Mouse (Mus musculus) hindbrain, embryonic 11.5 days (tissue): Measurements from ENCODE around the gene Arv1. TPM values are rescaled to one million over a fixed set of nuclear protein-coding genes. Genes with fewer than 3 reads are reported as not detected.

Experiments
- ATAC-seq: fragments of 200-750 bp; cut with Nextera tagmentation; 2 replicates; pipeline ENCODE4 v1.8.0; 2017; ENCODE audit warnings: mild to moderate bottlenecking, moderate TSS enrichment, moderate library complexity; ENCODE audit not compliant: low FRiP score
- DNase-seq: peaks from one replicate; pipeline ENCODE4 v3.0.0-alpha.2; 2015; ENCODE audit warnings: low spot score
- H3K27ac ChIP-seq: fragments of 300-500 bp; sonication (generic); 2 replicates; pipeline ENCODE4 v1.5.1; 2014; ENCODE audit warnings: mild to moderate bottlenecking, low read depth, low read length
- H3K27me3 ChIP-seq: fragments of 300-500 bp; sonication (generic); 2 replicates; pipeline ENCODE4 v1.6.1; 2014; ENCODE audit warnings: mild to moderate bottlenecking, low read length, moderate library complexity, mixed read lengths; ENCODE audit not compliant: control insufficient read depth, insufficient read depth
- H3K36me3 ChIP-seq: fragments of 300-500 bp; sonication (generic); 2 replicates; pipeline ENCODE4 v1.6.1; 2014; ENCODE audit warnings: mild to moderate bottlenecking, low read length, moderate library complexity, mixed read lengths; ENCODE audit not compliant: control insufficient read depth, insufficient read depth
- H3K4me1 ChIP-seq: fragments of 300-500 bp; sonication (generic); replicated peaks from 2 replicates; pipeline ENCODE4 v1.6.1; 2014; ENCODE audit warnings: low read length, mixed read lengths; ENCODE audit not compliant: control insufficient read depth, insufficient read depth
- H3K4me2 ChIP-seq: fragments of 300-500 bp; sonication (generic); replicated peaks from 2 replicates; pipeline ENCODE4 v1.6.1; 2014; ENCODE audit warnings: mild to moderate bottlenecking, low read depth, low read length
- H3K4me3 ChIP-seq: fragments of 300-500 bp; sonication (generic); 2 replicates; pipeline ENCODE4 v1.5.1; 2014; ENCODE audit warnings: low read depth, low read length
- H3K9ac ChIP-seq: fragments of 300-500 bp; sonication (generic); 2 replicates; pipeline ENCODE4 v1.6.1; 2014; ENCODE audit warnings: low read depth, low read length
- H3K9me3 ChIP-seq: fragments of 300-500 bp; sonication (generic); 2 replicates; pipeline ENCODE4 v1.6.1; 2016; ENCODE audit warnings: low read length; ENCODE audit not compliant: control insufficient read depth
- WGBS: fragments of 180-500 bp; shearing (Covaris S2); extraction: QIAGEN DNeasy Blood & Tissue Kit; methylation state at CpG from one replicate; pipeline ENCODE4 v1.1.7; 2014; 5-methylcytosine and 5-hydroxymethylcytosine counted together
- polyA plus RNA-seq: library from polyadenylated mRNA; unstranded; fragments of >200 nt; fragmentation: Nextera tagmentation; extraction: Ambion mirVana; gene quantifications from 2 replicates; pipeline ENCODE4 v1.2.1, GENCODE M21; 2014

Gene Arv1
- 32.2 and 34.0 TPM in 2 replicates for polyA plus RNA-seq

- DNase-seq (peak; percentile 97), ATAC-seq (peak; percentile 99)
- Histone ChIP-seq H3K36me3 (no peaks in the 10 kb centered on the region), H3K9ac (peak within 1 kb of the TSS; percentile 82), H3K9me3 (no peaks in the 10 kb centered on the region), H3K4me1 (peaks cover 8% of the 10 kb centered on the region; the same call in 1 of the 2 replicates), H3K27me3 (no peaks in the 10 kb centered on the region), H3K4me3 (peak within 1 kb of the TSS; percentile 80), H3K27ac (peak within 1 kb of the TSS; percentile 17; the same call in 1 of the 2 replicates), H3K4me2 (peak within 1 kb of the TSS; percentile 81)
- under 1% methylated on average over 59 of the region's 59 CpGs for WGBS
These were observed at the start of gene Arv1, which contains the start of gene Ttc13 for GRCm38 (mm10) chr8:124721862-124722515. Gene Arv1, plus strand, starts transcription at chr8:124722139. Gene Ttc13, minus strand, starts transcription at chr8:124721983.

DNA sequence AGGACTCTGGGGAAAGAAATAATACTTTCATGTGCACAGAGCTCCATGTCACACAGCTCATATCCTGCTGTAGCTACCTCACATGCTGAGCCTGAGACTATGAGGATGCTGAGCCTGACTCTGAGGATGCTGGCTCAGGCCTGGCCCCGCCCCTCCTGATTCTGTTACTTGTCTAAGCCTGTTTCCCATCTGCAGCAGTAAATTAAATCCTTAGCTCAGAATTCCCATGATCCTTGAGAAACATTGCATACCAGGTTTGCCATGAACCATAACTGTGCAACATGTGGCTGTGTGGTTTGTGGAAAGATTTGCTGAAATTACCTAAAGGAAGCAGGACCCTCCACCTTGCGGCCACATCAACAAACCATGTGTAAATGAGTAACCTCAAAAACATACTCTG, 49.6 kb upstream of the Arv1 start:
- WGBS, result 96% methylated on average over 2 of the region's 2 CpGs
- Histone ChIP-seq H3K4me1 (no peaks in the 10 kb centered on the region), H3K9me3 (no peaks in the 10 kb centered on the region), H3K36me3 (no peaks in the 10 kb centered on the region), H3K27me3 (no peaks in the 10 kb centered on the region), H3K9ac (no peak overlapping the region), H3K4me2 (no peak overlapping the region), H3K4me3 (no peak overlapping the region), H3K27ac (no peak overlapping the region)
- ATAC-seq, result no peak
- DNase-seq, result no peak

GRCm38 (mm10) chr8:124676661-124677060, 45.3 kb upstream of the Arv1 start:
- Histone ChIP-seq H3K4me2 (no peak overlapping the region), H3K4me1 (no peaks in the 10 kb centered on the region), H3K27ac (no peak overlapping the region), H3K9ac (no peak overlapping the region), H3K9me3 (no peaks in the 10 kb centered on the region), H3K36me3 (no peaks in the 10 kb centered on the region), H3K4me3 (no peak overlapping the region), H3K27me3 (no peaks in the 10 kb centered on the region)
- DNase-seq (no peak), ATAC-seq (no peak)
- WGBS, result 92% methylated on average over 4 of the region's 4 CpGs

DNA sequence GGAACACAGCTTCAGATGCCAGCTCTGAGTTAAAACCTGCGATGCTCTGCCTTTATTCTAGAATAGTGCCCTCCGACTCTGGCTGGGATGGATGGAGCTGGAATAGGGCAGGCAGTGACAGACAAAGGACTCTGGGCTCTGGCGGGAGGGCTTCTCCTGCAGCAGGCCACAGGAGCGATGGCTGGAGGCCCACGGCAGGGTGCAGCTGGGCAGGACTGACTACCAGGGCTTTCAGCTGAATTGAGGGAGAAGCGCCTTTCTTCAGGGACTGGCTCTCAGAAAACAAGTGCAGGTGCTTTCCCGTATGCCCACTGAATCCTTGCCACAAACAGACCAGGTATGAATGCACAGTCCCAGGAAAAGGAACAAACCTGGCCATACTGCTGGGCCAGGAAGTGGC, 44.9 kb upstream of the Arv1 start:
- Histone ChIP-seq H3K27ac (no peak overlapping the region), H3K9ac (no peak overlapping the region), H3K27me3 (no peaks in the 10 kb centered on the region), H3K4me1 (no peaks in the 10 kb centered on the region), H3K4me3 (no peak overlapping the region), H3K9me3 (no peaks in the 10 kb centered on the region), H3K4me2 (no peak overlapping the region), H3K36me3 (no peaks in the 10 kb centered on the region)
- WGBS, result 90% methylated on average over 7 of the region's 7 CpGs
- DNase-seq (no peak), ATAC-seq (no peak)

DNA sequence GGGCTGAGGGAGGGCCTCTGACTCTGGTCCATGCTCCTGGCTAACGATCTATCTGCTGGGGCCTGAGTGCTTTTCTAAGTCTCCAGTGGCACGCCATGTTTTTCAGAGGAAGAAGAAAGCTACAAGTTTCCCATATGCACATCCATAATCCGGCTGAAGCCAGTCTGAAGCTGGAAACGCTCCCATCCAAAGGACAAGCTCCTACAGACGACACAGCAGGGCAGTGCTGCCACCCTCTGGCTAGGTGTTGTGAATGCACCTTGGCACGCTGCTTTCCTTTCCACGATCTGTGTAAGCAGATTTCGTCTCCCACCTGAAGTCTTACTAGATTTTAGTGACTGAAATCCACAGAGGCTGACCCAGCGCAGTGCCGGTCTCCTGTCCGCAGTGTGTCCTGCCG, 44.5 kb upstream of the Arv1 start:
- Histone ChIP-seq H3K4me2 (no peak overlapping the region), H3K9ac (no peak overlapping the region), H3K27me3 (no peaks in the 10 kb centered on the region), H3K4me3 (no peak overlapping the region), H3K4me1 (no peaks in the 10 kb centered on the region), H3K27ac (no peak overlapping the region), H3K36me3 (no peaks in the 10 kb centered on the region), H3K9me3 (no peaks in the 10 kb centered on the region)
- WGBS, result 51% methylated on average over 12 of the region's 12 CpGs
- ATAC-seq, result 0 out of 2 replicates have a peak, but pooled peaks have one; percentile 40
- peak; percentile 85 for DNase-seq

GRCm38 (mm10) chr8:124678246-124678645, 43.7 kb upstream of the Arv1 start:
- Histone ChIP-seq H3K27ac (no peak overlapping the region), H3K4me3 (no peak overlapping the region), H3K36me3 (no peaks in the 10 kb centered on the region), H3K9me3 (no peaks in the 10 kb centered on the region), H3K27me3 (no peaks in the 10 kb centered on the region), H3K4me2 (no peak overlapping the region), H3K9ac (no peak overlapping the region), H3K4me1 (no peaks in the 10 kb centered on the region)
- DNase-seq (no peak), ATAC-seq (no peak)
- WGBS, result 93% methylated on average over 13 of the region's 13 CpGs

DNA sequence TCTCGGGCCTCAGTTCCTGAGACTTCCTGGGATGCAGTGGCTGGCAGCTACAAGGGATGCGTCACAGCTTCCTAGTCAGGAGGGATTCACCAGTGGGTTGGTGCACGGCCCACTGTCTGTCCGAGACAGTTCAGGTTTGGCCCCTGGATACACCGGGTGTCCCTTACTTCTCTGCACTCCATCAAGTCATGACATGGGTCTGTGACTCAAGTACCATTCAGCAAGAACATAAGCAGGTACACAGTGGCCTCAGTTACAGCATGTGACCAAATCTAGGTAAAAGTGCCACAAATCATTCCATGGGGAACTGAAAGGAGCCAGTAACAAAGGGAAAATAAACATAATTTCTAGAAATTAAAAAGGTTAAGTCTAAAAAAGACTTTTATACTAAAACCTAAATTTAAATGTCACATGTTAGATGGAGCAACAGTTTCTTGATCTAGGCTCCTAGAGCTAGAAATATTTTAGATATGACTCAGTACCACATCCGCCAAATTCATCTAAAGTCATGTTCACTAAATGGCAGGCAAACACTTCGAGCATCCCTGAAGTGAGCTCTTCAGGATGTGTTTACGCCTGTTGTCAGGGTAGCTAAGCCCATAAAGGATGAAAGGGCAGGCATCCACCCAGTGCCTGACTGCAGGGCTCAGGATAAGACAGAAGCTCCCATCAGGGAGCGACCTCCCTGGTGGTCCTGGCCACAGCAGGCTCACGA, 40.7 kb upstream of the Arv1 start:
- H3K36me3 ChIP-seq, result no peaks in the 10 kb centered on the region
- H3K4me3 ChIP-seq, result no peak overlapping the region
- no peak overlapping the region for H3K4me2 ChIP-seq
- no peak overlapping the region for H3K27ac ChIP-seq
- ATAC-seq (no peak), DNase-seq (no peak)
- H3K9me3 ChIP-seq, result no peaks in the 10 kb centered on the region
- no peaks in the 10 kb centered on the region for H3K27me3 ChIP-seq
- WGBS, result 85% methylated on average over 10 of the region's 10 CpGs
- H3K4me1 ChIP-seq, result no peaks in the 10 kb centered on the region
- no peak overlapping the region for H3K9ac ChIP-seq

DNA sequence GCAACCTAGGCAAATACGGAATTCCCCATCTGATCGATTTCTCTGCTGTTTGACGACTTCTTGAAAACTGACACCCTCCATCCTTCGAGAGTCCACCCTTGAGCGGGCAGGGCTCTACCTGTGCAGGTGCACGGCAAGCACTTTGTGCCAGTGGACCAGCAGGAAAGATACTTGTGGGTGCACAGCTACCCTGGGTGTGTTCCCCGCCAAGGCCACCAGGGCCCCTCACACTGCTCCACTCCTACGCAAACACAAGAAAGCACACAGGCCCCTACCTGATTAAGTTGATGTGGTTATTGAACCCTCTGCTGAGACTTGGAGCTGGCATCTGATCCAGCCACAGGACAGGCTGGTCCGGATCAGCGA, 40.2 kb upstream of the Arv1 start:
- H3K4me2 ChIP-seq, result no peak overlapping the region
- H3K4me3 ChIP-seq, result no peak overlapping the region
- DNase-seq (no peak), ATAC-seq (no peak)
- H3K27me3 ChIP-seq, result no peaks in the 10 kb centered on the region
- no peak overlapping the region for H3K9ac ChIP-seq
- no peak overlapping the region for H3K27ac ChIP-seq
- H3K4me1 ChIP-seq, result no peaks in the 10 kb centered on the region
- H3K36me3 ChIP-seq, result no peaks in the 10 kb centered on the region
- no peaks in the 10 kb centered on the region for H3K9me3 ChIP-seq
- 78% methylated on average over 10 of the region's 10 CpGs for WGBS

- H3K4me1 ChIP-seq, result no peaks in the 10 kb centered on the region
- no peaks in the 10 kb centered on the region for H3K36me3 ChIP-seq
- H3K9ac ChIP-seq, result no peak overlapping the region
- H3K4me3 ChIP-seq, result no peak overlapping the region
- no peaks in the 10 kb centered on the region for H3K27me3 ChIP-seq
- H3K9me3 ChIP-seq, result no peaks in the 10 kb centered on the region
- no peak for DNase-seq
- H3K4me2 ChIP-seq, result no peak overlapping the region
- no peak for ATAC-seq
- WGBS, result 88% methylated on average over 10 of the region's 10 CpGs
- no peak overlapping the region for H3K27ac ChIP-seq
These were observed 39.7 kb upstream of the Arv1 start for GRCm38 (mm10) chr8:124682218-124682617.
